Mouse (Mus musculus) kidney, embryonic 15.5 days (tissue): Measurements from ENCODE around the gene Muc16. TPM values are rescaled to one million over a fixed set of nuclear protein-coding genes. Genes with fewer than 3 reads are reported as not detected.

ENCODE experiments used
- ATAC-seq: fragments of 200-750 bp; cut with Nextera tagmentation; replicated peaks from 2 replicates; pipeline ENCODE4 v1.8.0; 2017; ENCODE audit warnings: moderate TSS enrichment; ENCODE audit not compliant: low FRiP score
- H3K27ac ChIP-seq: fragments of 300-500 bp; sonication (generic); 2 replicates; pipeline ENCODE4 v1.5.1; 2015; ENCODE audit warnings: mild to moderate bottlenecking, inconsistent platforms
- H3K27me3 ChIP-seq: fragments of 300-500 bp; sonication (generic); 2 replicates; pipeline ENCODE4 v1.6.1; 2015; ENCODE audit warnings: inconsistent platforms
- H3K36me3 ChIP-seq: fragments of 300-500 bp; sonication (generic); 2 replicates; pipeline ENCODE4 v1.6.1; 2015; ENCODE audit warnings: inconsistent platforms
- H3K4me1 ChIP-seq: fragments of 300-500 bp; sonication (generic); 2 replicates; pipeline ENCODE4 v1.6.1; 2015; ENCODE audit warnings: inconsistent platforms
- H3K4me2 ChIP-seq: fragments of 300-500 bp; sonication (generic); 2 replicates; pipeline ENCODE4 v1.6.1; 2015; ENCODE audit warnings: moderate library complexity, mild to moderate bottlenecking, inconsistent platforms
- H3K4me3 ChIP-seq: fragments of 300-500 bp; sonication (generic); replicated peaks from 2 replicates; pipeline ENCODE4 v1.5.1; 2015; ENCODE audit warnings: mild to moderate bottlenecking, inconsistent platforms
- H3K9ac ChIP-seq: fragments of 300-500 bp; sonication (generic); 2 replicates; pipeline ENCODE4 v1.6.1; 2015; ENCODE audit warnings: mild to moderate bottlenecking, inconsistent platforms
- H3K9me3 ChIP-seq: fragments of 300-500 bp; sonication (generic); replicated peaks from 2 replicates; pipeline ENCODE4 v1.6.1; 2016; ENCODE audit warnings: inconsistent platforms
- WGBS: fragments of 180-500 bp; shearing (Covaris S2); methylation state at CpG from one replicate; pipeline ENCODE4 v1.1.7; 2015; ENCODE audit warnings: mixed read lengths; 5-methylcytosine and 5-hydroxymethylcytosine counted together
- microRNA-seq: library from miRNA; unstranded; fragments of <30 nt; microRNA quantifications from one replicate; pipeline ENCODE4, GENCODE M21; 2016
- polyA plus RNA-seq: library from polyadenylated mRNA; unstranded; fragments of >200 nt; fragmentation: Nextera tagmentation; extraction: Ambion mirVana; gene quantifications from 2 replicates; pipeline ENCODE4 v1.2.1, GENCODE M21; 2015

Gene Muc16
- polyA plus RNA-seq, 1 experiment from 2014 or later: 0.13 TPM

DNA sequence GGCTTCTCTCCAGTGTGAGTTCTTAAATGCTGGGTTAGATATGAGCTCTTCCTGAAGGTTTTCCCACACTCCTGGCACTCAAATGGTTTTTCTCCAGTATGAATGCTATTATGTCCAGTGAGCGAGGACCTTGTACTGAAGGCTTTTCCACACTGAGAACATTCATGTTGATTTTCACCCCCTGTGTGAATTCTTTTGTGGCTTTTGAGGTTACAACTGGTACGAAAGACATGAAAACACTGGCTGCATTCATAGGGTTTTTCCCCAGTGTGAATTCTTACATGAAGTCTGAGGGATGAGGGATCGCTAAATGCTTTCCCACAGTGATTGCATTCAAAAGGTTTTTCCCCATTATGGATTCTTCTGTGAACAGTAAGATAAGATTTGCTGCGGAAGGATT, 217.8 kb downstream of the Muc16 start:
- no peak overlapping the region for H3K4me3 ChIP-seq
- H3K4me1 ChIP-seq: no peaks in the 10 kb centered on the region
- no peak overlapping the region for H3K4me2 ChIP-seq
- 93% methylated on average over 4 of the region's 4 CpGs for WGBS
- no peak overlapping the region for H3K9ac ChIP-seq
- no peak overlapping the region for H3K27ac ChIP-seq
- no peaks in the 10 kb centered on the region; the same call in 1 of the 2 replicates for H3K9me3 ChIP-seq
- H3K27me3 ChIP-seq: no peaks in the 10 kb centered on the region
- no peak for ATAC-seq
- H3K36me3 ChIP-seq: peaks cover 44% of the 10 kb centered on the region

Small RNA genes within 50 kb of the gene (microRNA-seq; reads per million reads assigned to microRNA genes)
- not detected for gene Gm22854

Other genes starting within 250 kb of the Muc16 start
- 0.10 TPM in 1 of 2 replicates, not detected in the other for gene Mbd3l2, start 243.9 kb downstream of the Muc16 start, polyA plus RNA-seq
- gene Zfp558, start 196.3 kb downstream of the Muc16 start, polyA plus RNA-seq: 6.1 and 6.2 TPM in 2 replicates
- not detected in 2 replicates for gene Mbd3l1, start 196.2 kb downstream of the Muc16 start, polyA plus RNA-seq
- gene Olfr24, start 89.5 kb upstream of the Muc16 start, polyA plus RNA-seq: not detected in 2 replicates
- gene Olfr828, start 145.0 kb upstream of the Muc16 start, polyA plus RNA-seq: not detected in 2 replicates
- 0.16 TPM in 1 of 2 replicates, not detected in the other for gene Olfr829, start 180.4 kb upstream of the Muc16 start, polyA plus RNA-seq
- gene Olfr830, start 200.2 kb upstream of the Muc16 start, polyA plus RNA-seq: 0.05 TPM in 1 of 2 replicates, not detected in the other